Mouse (Mus musculus) testis, postnatal 10 days (tissue): Measurements from ENCODE around the gene Gm12887.

ENCODE experiments used
- DNase-seq: peaks from one replicate; pipeline ENCODE4 v3.0.0; 2021; ENCODE audit warnings: low spot score

The Gm12887 gene

DNA sequence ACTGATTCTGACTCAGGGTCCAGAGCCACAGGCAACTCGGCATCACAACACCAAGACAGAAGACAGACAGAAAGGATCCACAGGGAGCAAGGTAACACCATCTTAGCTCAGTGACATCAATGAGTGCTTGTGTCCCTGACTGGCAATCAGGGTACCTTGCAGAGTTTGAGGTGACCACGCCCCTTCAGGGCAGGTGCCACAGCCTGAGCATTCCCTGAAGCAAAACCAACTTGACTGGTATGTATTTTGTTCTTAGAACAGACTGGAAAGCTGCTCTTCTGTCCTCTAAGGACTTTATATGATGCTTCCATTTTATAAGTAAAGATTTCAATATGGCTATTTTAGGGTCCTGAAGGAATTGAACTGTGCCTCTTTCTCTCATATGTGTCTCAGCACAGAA, at the start of gene Gm12887:
Gene Gm12887, minus strand, starts transcription at position 101 of the 400 bp plus-strand sequence.
- no peak for DNase-seq

DNA sequence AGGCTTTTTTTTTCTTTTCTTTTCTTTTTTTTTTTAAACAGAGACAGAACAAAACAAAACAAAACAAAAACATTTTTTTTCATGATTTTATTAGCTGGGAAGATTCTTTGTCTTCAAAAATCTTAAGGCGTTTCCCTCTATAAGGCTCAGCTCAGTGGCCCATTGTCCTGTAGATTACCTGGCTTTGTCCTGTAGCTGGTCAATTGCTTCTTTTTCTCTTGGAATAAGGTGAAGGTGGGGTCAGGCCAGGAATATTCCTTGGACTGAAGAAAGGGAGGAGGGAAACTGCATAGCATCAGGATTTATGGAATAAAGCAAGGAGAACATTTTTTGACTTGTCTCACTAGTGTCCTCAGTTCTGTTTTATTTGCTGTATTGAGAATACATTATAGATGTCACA, 35.1 kb upstream of the Gm12887 start:
- DNase-seq, result no peak
